Mouse (Mus musculus): ENCODE data around the gene Gm9732. TPM values are rescaled to one million over a fixed set of nuclear protein-coding genes. Genes with fewer than 3 reads are reported as not detected.

Gene Gm9732
- not detected for polyA plus RNA-seq (2014; fragmentation: Illumina TruSeq; extraction: RNeasy Lipid Tissue Mini Kit (QIAGEN cat#74804))

DNA sequence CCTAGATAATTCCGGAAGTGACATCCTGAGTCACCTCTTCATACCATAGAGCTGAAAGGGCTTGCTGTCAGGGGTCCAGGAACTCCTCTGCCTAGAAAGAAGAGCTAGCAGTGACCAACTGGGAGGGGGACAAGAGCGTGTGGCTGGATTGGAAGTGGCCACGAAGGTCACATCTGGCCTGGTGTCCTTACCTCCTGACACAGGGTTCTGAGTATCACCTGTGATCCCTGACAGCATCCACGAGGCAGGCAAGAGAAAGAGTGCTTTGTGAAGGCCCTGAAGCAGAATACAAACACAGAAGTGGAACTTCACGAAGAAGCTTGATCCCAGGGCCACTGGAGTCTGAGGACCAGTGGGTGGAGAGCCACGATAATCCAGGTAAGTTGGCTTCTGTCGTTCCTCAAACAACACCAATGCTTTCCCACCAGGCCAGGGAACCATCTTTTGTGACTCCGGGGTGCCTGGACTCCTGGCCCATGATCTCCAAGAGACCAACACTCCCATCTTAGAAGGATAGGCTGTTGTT is at the start of gene Gm9732:
Gene Gm9732 (plus strand): TSS at position 51 of the 526 bp plus-strand sequence.

DNA sequence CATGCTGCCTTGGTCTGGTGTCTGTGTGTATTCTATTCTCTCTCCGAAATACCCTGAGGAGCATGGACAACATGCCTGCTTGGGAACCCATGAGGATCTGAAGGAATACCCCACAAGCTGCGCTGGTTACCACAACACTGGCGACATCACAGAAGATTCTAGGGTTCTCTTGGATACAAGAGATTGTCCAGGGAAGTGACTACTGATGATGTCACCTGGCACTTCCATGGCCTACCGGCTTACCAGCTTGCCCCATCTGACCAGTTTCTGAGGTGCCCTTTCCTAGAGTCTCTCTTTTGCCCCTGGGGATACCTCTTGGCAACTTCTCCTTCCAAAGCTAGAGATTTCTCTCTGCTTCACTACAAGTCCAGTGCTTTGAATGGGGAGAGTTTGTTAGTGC is 39.6 kb upstream of the Gm9732 start, which contains the start of gene Gm8122:
Gene Gm8122 (minus strand): TSS at position 101 of the 400 bp plus-strand sequence.

DNA sequence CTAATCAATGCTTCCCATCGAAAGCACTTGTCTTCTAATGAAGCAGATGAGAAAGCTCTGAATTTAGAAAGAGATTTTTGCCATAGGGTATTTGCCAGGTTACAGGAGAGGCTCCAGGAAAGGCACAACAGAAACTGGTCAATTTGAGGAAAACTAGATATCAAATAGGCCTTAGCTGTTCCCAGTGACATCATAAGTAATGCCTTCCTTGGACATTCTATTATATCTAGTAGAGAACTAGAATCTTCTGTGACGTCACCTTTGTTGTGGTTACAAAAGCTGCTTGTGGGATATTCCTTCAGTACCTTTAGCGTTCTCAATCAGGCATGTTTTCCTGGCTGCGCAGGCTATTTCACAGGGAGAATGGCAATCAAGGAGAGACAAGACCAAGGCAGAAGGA is 16.5 kb upstream of the Gm9732 start, which contains the start of gene Gm8126:
Gene Gm8126 (plus strand): TSS at position 301 of the 400 bp plus-strand sequence.

DNA sequence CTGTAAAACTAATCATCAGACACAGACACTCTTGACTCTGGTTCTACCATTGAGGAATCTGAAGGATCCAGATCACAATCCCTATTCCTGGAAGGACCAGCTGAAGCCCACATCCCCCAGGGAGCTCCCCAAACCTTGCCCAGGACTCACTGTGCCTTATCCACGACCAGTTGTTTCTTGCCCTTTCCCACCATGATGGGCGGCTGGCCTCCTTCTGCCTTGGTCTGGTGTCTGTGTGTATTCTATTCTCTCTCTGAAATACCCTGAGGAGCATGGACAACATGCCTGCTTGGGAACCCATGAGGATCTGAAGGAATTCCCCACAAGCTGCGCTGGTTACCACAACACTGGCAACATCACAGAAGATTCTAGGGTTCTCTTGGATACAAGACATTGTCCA is 18.7 kb downstream of the Gm9732 start, which contains the start of gene Gm8127:
Gene Gm8127 (minus strand): TSS at position 330 of the 400 bp plus-strand sequence.

DNA sequence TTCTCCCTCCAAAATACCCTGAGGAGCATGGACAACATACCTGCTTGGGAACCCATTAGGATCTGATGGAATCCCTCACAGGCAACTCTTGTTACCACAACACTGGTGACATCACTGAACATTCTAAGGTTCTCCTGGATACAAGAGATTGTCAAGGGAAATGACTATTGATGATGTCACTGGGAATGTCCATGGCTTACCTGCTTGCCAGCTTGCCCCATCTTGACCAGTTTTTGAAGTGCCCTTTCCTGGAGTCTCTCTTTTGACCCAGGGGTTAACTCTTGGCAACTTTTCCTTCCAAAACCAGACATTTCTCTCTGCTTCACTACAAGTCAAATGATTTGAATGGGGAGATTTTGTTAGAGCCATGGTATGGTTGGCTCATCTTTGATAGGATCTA is 72.9 kb downstream of the Gm9732 start, which contains the start of gene 1700001F09Rik:
Gene 1700001F09Rik (minus strand): TSS at position 101 of the 400 bp plus-strand sequence.

Other genes with a start within 250 kb of the Gm9732 start
- not detected for gene Gm8094, start 198.4 kb upstream of the Gm9732 start, polyA plus RNA-seq (2014; fragmentation: Illumina TruSeq; extraction: RNeasy Lipid Tissue Mini Kit (QIAGEN cat#74804))
- not detected for gene Gm8104, start 174.4 kb upstream of the Gm9732 start, polyA plus RNA-seq (2014; fragmentation: Illumina TruSeq; extraction: RNeasy Lipid Tissue Mini Kit (QIAGEN cat#74804))
- not detected for gene Gm7233, start 95.2 kb upstream of the Gm9732 start, polyA plus RNA-seq (2014; fragmentation: Illumina TruSeq; extraction: RNeasy Lipid Tissue Mini Kit (QIAGEN cat#74804))
- gene Gm8122, start 39.7 kb upstream of the Gm9732 start, polyA plus RNA-seq (2014; fragmentation: Illumina TruSeq; extraction: RNeasy Lipid Tissue Mini Kit (QIAGEN cat#74804)): not detected
- not detected for gene Gm8126, start 16.4 kb upstream of the Gm9732 start, polyA plus RNA-seq (2014; fragmentation: Illumina TruSeq; extraction: RNeasy Lipid Tissue Mini Kit (QIAGEN cat#74804))
- gene Gm8127, start 18.8 kb downstream of the Gm9732 start, polyA plus RNA-seq (2014; fragmentation: Illumina TruSeq; extraction: RNeasy Lipid Tissue Mini Kit (QIAGEN cat#74804)): not detected
- not detected for gene 1700001F09Rik, start 72.8 kb downstream of the Gm9732 start, polyA plus RNA-seq (2014; fragmentation: Illumina TruSeq; extraction: RNeasy Lipid Tissue Mini Kit (QIAGEN cat#74804))
- gene Gm8138, start 141.3 kb downstream of the Gm9732 start, polyA plus RNA-seq (2014; fragmentation: Illumina TruSeq; extraction: RNeasy Lipid Tissue Mini Kit (QIAGEN cat#74804)): not detected

All from ovary, adult 10 weeks (tissue).